Mouse (Mus musculus): ENCODE data around the gene Acsl1. TPM values are rescaled to one million over a fixed set of nuclear protein-coding genes. Genes with fewer than 3 reads are reported as not detected.

Acsl1 gene
- polyA plus RNA-seq, 1 experiment = 13.2 TPM

- TF ChIP-seq CTCF (IDR thresholded peaks at IDR 0.05; ENCODE audit: extremely low read depth, insufficient read depth, insufficient read length, insufficient replicate concordance) = no peak
- TF ChIP-seq POLR2A (IDR thresholded peaks at IDR 0.05; ENCODE audit: low read depth, low read length) = no peak
- Histone ChIP-seq H3K4me1 (ENCODE audit: control insufficient read depth, insufficient read depth, insufficient read length) (no peaks in the 10 kb centered on the region; the same call in 1 of the 2 replicates), H3K27ac (ENCODE audit: insufficient read depth, low read length) (no peak overlapping the region), H3K36me3 (ENCODE audit: control insufficient read depth, insufficient read depth, low read length) (no peaks in the 10 kb centered on the region), H3K27me3 (ENCODE audit: control insufficient read depth, insufficient read depth, low read length) (no peaks in the 10 kb centered on the region), H3K4me3 (ENCODE audit: extremely low read depth, insufficient read depth, insufficient read length) (no peak overlapping the region)
- no peak for DNase-seq (ENCODE audit: low read depth in 1 of 2, low spot score in 2 of 2)
- WGBS = 90% methylated on average over 3 of the region's 3 CpGs
Observed at GRCm38 (mm10) chr8:46474120-46474519, 3.3 kb downstream of the Acsl1 start.

- no peak for TF ChIP-seq CTCF (IDR thresholded peaks at IDR 0.05; ENCODE audit: extremely low read depth, insufficient read depth, insufficient read length, insufficient replicate concordance)
- TF ChIP-seq POLR2A (IDR thresholded peaks at IDR 0.05; ENCODE audit: low read depth, low read length) = no peak
- Histone ChIP-seq H3K36me3 (ENCODE audit: control insufficient read depth, insufficient read depth, low read length) (no peaks in the 10 kb centered on the region), H3K4me3 (ENCODE audit: extremely low read depth, insufficient read depth, insufficient read length) (no peak overlapping the region), H3K4me1 (ENCODE audit: control insufficient read depth, insufficient read depth, insufficient read length) (no peaks in the 10 kb centered on the region; the same call in 1 of the 2 replicates), H3K27ac (ENCODE audit: insufficient read depth, low read length) (no peak overlapping the region), H3K27me3 (ENCODE audit: control insufficient read depth, insufficient read depth, low read length) (no peaks in the 10 kb centered on the region)
- 79% methylated on average over 6 of the region's 6 CpGs for WGBS
- no peak for DNase-seq (ENCODE audit: low read depth in 1 of 2, low spot score in 2 of 2)
Observed at GRCm38 (mm10) chr8:46474634-46475033, 3.8 kb downstream of the Acsl1 start.

- Histone ChIP-seq H3K27me3 (ENCODE audit: control insufficient read depth, insufficient read depth, low read length) (no peaks in the 10 kb centered on the region), H3K4me3 (ENCODE audit: extremely low read depth, insufficient read depth, insufficient read length) (no peak overlapping the region), H3K4me1 (ENCODE audit: control insufficient read depth, insufficient read depth, insufficient read length) (no peaks in the 10 kb centered on the region; the same call in 1 of the 2 replicates), H3K27ac (ENCODE audit: insufficient read depth, low read length) (no peak overlapping the region), H3K36me3 (ENCODE audit: control insufficient read depth, insufficient read depth, low read length) (no peaks in the 10 kb centered on the region)
- 88% methylated on average over 11 of the region's 11 CpGs for WGBS
- TF ChIP-seq POLR2A (IDR thresholded peaks at IDR 0.05; ENCODE audit: low read depth, low read length) = no peak
- no peak for TF ChIP-seq CTCF (IDR thresholded peaks at IDR 0.05; ENCODE audit: extremely low read depth, insufficient read depth, insufficient read length, insufficient replicate concordance)
- no peak for DNase-seq (ENCODE audit: low read depth in 1 of 2, low spot score in 2 of 2)
Observed at GRCm38 (mm10) chr8:46475404-46475803, 4.6 kb downstream of the Acsl1 start.

GRCm38 (mm10) chr8:46475942-46476341 is 5.1 kb downstream of the Acsl1 start:
- 94% methylated on average over 3 of the region's 3 CpGs for WGBS
- H3K4me1 ChIP-seq (ENCODE audit: control insufficient read depth, insufficient read depth, insufficient read length) = no peaks in the 10 kb centered on the region; the same call in 1 of the 2 replicates
- H3K36me3 ChIP-seq (ENCODE audit: control insufficient read depth, insufficient read depth, low read length) = no peaks in the 10 kb centered on the region
- no peak for DNase-seq (ENCODE audit: low read depth in 1 of 2, low spot score in 2 of 2)
- H3K27ac ChIP-seq (ENCODE audit: insufficient read depth, low read length) = no peak overlapping the region
- TF ChIP-seq POLR2A (IDR thresholded peaks at IDR 0.05; ENCODE audit: low read depth, low read length) (no peak), CTCF (IDR thresholded peaks at IDR 0.05; ENCODE audit: extremely low read depth, insufficient read depth, insufficient read length, insufficient replicate concordance) (no peak)
- no peaks in the 10 kb centered on the region for H3K27me3 ChIP-seq (ENCODE audit: control insufficient read depth, insufficient read depth, low read length)
- H3K4me3 ChIP-seq (ENCODE audit: extremely low read depth, insufficient read depth, insufficient read length) = no peak overlapping the region

GRCm38 (mm10) chr8:46477747-46478458 is 7.1 kb downstream of the Acsl1 start:
- no peak for DNase-seq (ENCODE audit: low read depth in 1 of 2, low spot score in 2 of 2)
- no peak overlapping the region for H3K27ac ChIP-seq (ENCODE audit: insufficient read depth, low read length)
- no peaks in the 10 kb centered on the region for H3K4me1 ChIP-seq (ENCODE audit: control insufficient read depth, insufficient read depth, insufficient read length)
- H3K27me3 ChIP-seq (ENCODE audit: control insufficient read depth, insufficient read depth, low read length) = no peaks in the 10 kb centered on the region
- TF ChIP-seq POLR2A (IDR thresholded peaks at IDR 0.05; ENCODE audit: low read depth, low read length) = no peak
- TF ChIP-seq CTCF (IDR thresholded peaks at IDR 0.05; ENCODE audit: extremely low read depth, insufficient read depth, insufficient read length, insufficient replicate concordance) = no peak
- WGBS = 87% methylated on average over 9 of the region's 9 CpGs
- H3K36me3 ChIP-seq (ENCODE audit: control insufficient read depth, insufficient read depth, low read length) = no peaks in the 10 kb centered on the region
- H3K4me3 ChIP-seq (ENCODE audit: extremely low read depth, insufficient read depth, insufficient read length) = no peak overlapping the region

GRCm38 (mm10) chr8:46478783-46479182 is 7.9 kb downstream of the Acsl1 start:
- DNase-seq (ENCODE audit: low read depth in 1 of 2, low spot score in 2 of 2) = no peak
- Histone ChIP-seq H3K4me1 (ENCODE audit: control insufficient read depth, insufficient read depth, insufficient read length) (no peaks in the 10 kb centered on the region), H3K27me3 (ENCODE audit: control insufficient read depth, insufficient read depth, low read length) (no peaks in the 10 kb centered on the region), H3K4me3 (ENCODE audit: extremely low read depth, insufficient read depth, insufficient read length) (no peak overlapping the region), H3K36me3 (ENCODE audit: control insufficient read depth, insufficient read depth, low read length) (no peaks in the 10 kb centered on the region), H3K27ac (ENCODE audit: insufficient read depth, low read length) (no peak overlapping the region)
- WGBS = 93% methylated on average over 10 of the region's 10 CpGs
- no peak for TF ChIP-seq CTCF (IDR thresholded peaks at IDR 0.05; ENCODE audit: extremely low read depth, insufficient read depth, insufficient read length, insufficient replicate concordance)
- no peak for TF ChIP-seq POLR2A (IDR thresholded peaks at IDR 0.05; ENCODE audit: low read depth, low read length)

All from spleen, adult 2 months (tissue).